In genomic region chr2:136678321-136679161, GRCm38 (mm10) we compare ENCODE assay signal across 8 mouse cellular contexts. TPM values are rescaled to one million over a fixed set of nuclear protein-coding genes. Genes with fewer than 3 reads are reported as not detected.
DNase-seq lines count a peak whose midpoint lies in the region; ATAC-seq and TF ChIP-seq lines count a peak whose summit lies in the region.

No protein-coding gene starts in this region.

- peak overlapping the region; percentile 37 for H3K4me3 ChIP-seq in cortical plate, adult 2 months (ENCODE audit: insufficient read depth, low read length)

- no peak for TF ChIP-seq CTCF in cortical plate, adult 2 months (IDR thresholded peaks at IDR 0.05; ENCODE audit: extremely low read depth, insufficient read depth, low read length)

- DNase-seq in adrenal gland, adult 2 months: peak; percentile 96
- peak; percentile 83 for DNase-seq in gastrocnemius, postnatal 14 days
- peak; percentile 1 for DNase-seq in induced T-regulatory cell, adult 2 months (ENCODE audit: low read depth)
- peak; percentile 62 to 86 for DNase-seq in left cerebral cortex, postnatal 10 days (ENCODE audit: extremely low spot score in 1 of 2, low spot score in 2 of 2)
- peak; percentile 65 for DNase-seq in right cerebral cortex, postnatal 4 days
- DNase-seq in natural killer cell, adult 2 months (ENCODE audit: low spot score in 2 of 2): no peak

- intact Hi-C loops in gastrocnemius, postnatal 14 days (cut with DNase I; ENCODE audit: low total_unique reads): no loop called here
- intact Hi-C loops in left cerebral cortex, postnatal 10 days (cut with DNase I): loop anchor here (2.0 kb wide), 1 partner anchor 34 kb away; the partner anchor contains the start of gene Snap25

- TF ChIP-seq POLR2A in cortical plate, adult 2 months (IDR thresholded peaks at IDR 0.05; ENCODE audit: extremely low read depth, insufficient read depth, low read length): 0 out of 2 replicates have a peak, but pooled peaks have one; percentile 25

- peak overlapping the region; percentile 98 for H3K27ac ChIP-seq in cortical plate, adult 2 months (ENCODE audit: insufficient read depth, low read length)

- peak; percentile 34 for ATAC-seq in megakaryocyte-erythroid progenitor cell, adult 5-6 weeks (replicated peaks; ENCODE audit: low FRiP score, low TSS enrichment, poor library complexity, severe bottlenecking)

- peaks cover 6% of the 10 kb centered on the region for H3K4me1 ChIP-seq in cortical plate, adult 2 months (ENCODE audit: control insufficient read depth, insufficient read depth, low read length)

RNA-seq across cellular contexts. Expression of gene Snap25, which starts 34.7 kb away (rescaled TPM):
- 10 to 100 TPM; 27.5 to 53.2 TPM for total RNA-seq in adrenal gland, adult 2 months (2021)
- 9.4 and 11.3 TPM in 2 replicates for polyA plus RNA-seq in adrenal gland, adult 2 months (2012; rRNA removed)
- 2,914 and 2,964 TPM in 2 replicates for polyA plus RNA-seq in cortical plate, adult 2 months (2012; rRNA removed)
- total RNA-seq in gastrocnemius, postnatal 14 days (2021): under 1 TPM in 1 of 2 experiments, not detected in 1; 0.31 TPM
- total RNA-seq in left cerebral cortex, postnatal 10 days (2021): 1,000 to 10,000 TPM; 1,204 to 1,224 TPM
- not detected in 2 replicates for total RNA-seq in megakaryocyte-erythroid progenitor cell, adult 5-6 weeks (2014; fragmentation: Nextera tagmentation)
- not detected in 2 replicates for total RNA-seq in megakaryocyte-erythroid progenitor cell, adult 5-6 weeks (2017)

Comparison
In these comparisons a context has a peak if more than half of its experiments do, and no peak if none do; other contexts are left out.
1. DNase-seq: peak in adrenal gland, adult 2 months (single experiment), gastrocnemius, postnatal 14 days (single experiment), induced T-regulatory cell, adult 2 months (single experiment), left cerebral cortex, postnatal 10 days (2 of 2) and right cerebral cortex, postnatal 4 days (single experiment); none in natural killer cell, adult 2 months (0 of 2).
2. RNA of gene Snap25, which starts 34.7 kb away (total RNA-seq): 1,204 to 1,224 TPM in left cerebral cortex, postnatal 10 days; 27.5 to 53.2 TPM in adrenal gland, adult 2 months, 0.31 TPM in gastrocnemius, postnatal 14 days and not detected in megakaryocyte-erythroid progenitor cell, adult 5-6 weeks; every median in the first group is over 10 times any median in the second.